12 mouse cellular contexts compared by ENCODE assay signal in genomic region chr1:125701773-125702172, GRCm38 (mm10). TPM values are rescaled to one million over a fixed set of nuclear protein-coding genes. Genes with fewer than 3 reads are reported as not detected.
DNase-seq lines count a peak whose midpoint lies in the region; ATAC-seq lines count a peak whose summit lies in the region.
"Had no signal": no experiment of that assay in that cellular context is flagged by ENCODE, and none has a peak within 500 bp of the region (broad histone marks: within the 10 kb centered on the region; RNA-seq: fewer than 3 reads in every experiment).

No protein-coding gene starts in this region.

- H3K4me2 ChIP-seq in hindbrain, embryonic 11.5 days (replicated peaks; ENCODE audit: low read depth, low read length), result no peak overlapping the region
- H3K4me2 ChIP-seq: lung, embryonic 15.5 days had no signal

- no peaks in the 10 kb centered on the region for H3K9me3 ChIP-seq in hindbrain, embryonic 11.5 days (ENCODE audit: control insufficient read depth, low read length)
- no peaks in the 10 kb centered on the region for H3K9me3 ChIP-seq in hindbrain, embryonic 10.5 days
- H3K9me3 ChIP-seq in embryonic facial prominence, embryonic 10.5 days, result no peaks in the 10 kb centered on the region
- H3K9me3 ChIP-seq: lung, embryonic 15.5 days had no signal

- WGBS in hindbrain, embryonic 11.5 days, result 87% methylated on average over 7 of the region's 7 CpGs
- 87% methylated on average over 7 of the region's 7 CpGs for WGBS in hindbrain, embryonic 10.5 days
- WGBS in embryonic facial prominence, embryonic 10.5 days, result 84% methylated on average over 7 of the region's 7 CpGs

- intact Hi-C loops in gastrocnemius, postnatal 14 days (cut with DNase I; ENCODE audit: low total_unique reads), result no loop called here

- H3K27ac ChIP-seq in hindbrain, embryonic 11.5 days (ENCODE audit: low read depth, low read length), result no peak overlapping the region
- H3K27ac ChIP-seq in hindbrain, embryonic 10.5 days, result no peak overlapping the region
- H3K27ac ChIP-seq in embryonic facial prominence, embryonic 10.5 days (replicated peaks), result no peak overlapping the region
- H3K27ac ChIP-seq: layer of hippocampus, adult 2 months; lung, embryonic 15.5 days had no signal

- H3K27me3 ChIP-seq in hindbrain, embryonic 11.5 days (ENCODE audit: control insufficient read depth, insufficient read depth, low read length), result no peaks in the 10 kb centered on the region
- no peaks in the 10 kb centered on the region for H3K27me3 ChIP-seq in hindbrain, embryonic 10.5 days (ENCODE audit: insufficient read depth, poor library complexity, severe bottlenecking)
- H3K27me3 ChIP-seq in embryonic facial prominence, embryonic 10.5 days (replicated peaks; ENCODE audit: low read depth, poor library complexity, severe bottlenecking), result no peaks in the 10 kb centered on the region
- H3K27me3 ChIP-seq: lung, embryonic 15.5 days had no signal

- no peak overlapping the region for H3K4me3 ChIP-seq in hindbrain, embryonic 11.5 days (ENCODE audit: low read depth, low read length)
- H3K4me3 ChIP-seq in hindbrain, embryonic 10.5 days, result no peak overlapping the region
- H3K4me3 ChIP-seq in embryonic facial prominence, embryonic 10.5 days, result no peak overlapping the region
- H3K4me3 ChIP-seq: layer of hippocampus, adult 2 months; lung, embryonic 15.5 days had no signal

- no peak overlapping the region for H3K9ac ChIP-seq in hindbrain, embryonic 11.5 days (ENCODE audit: low read depth, low read length)
- H3K9ac ChIP-seq: lung, embryonic 15.5 days had no signal

- no peaks in the 10 kb centered on the region for H3K4me1 ChIP-seq in hindbrain, embryonic 11.5 days (replicated peaks; ENCODE audit: control insufficient read depth, insufficient read depth, low read length)
- no peaks in the 10 kb centered on the region for H3K4me1 ChIP-seq in hindbrain, embryonic 10.5 days (replicated peaks)
- H3K4me1 ChIP-seq in embryonic facial prominence, embryonic 10.5 days, result no peaks in the 10 kb centered on the region
- H3K4me1 ChIP-seq: lung, embryonic 15.5 days had no signal

- no peak for DNase-seq in hindbrain, embryonic 11.5 days (ENCODE audit: low spot score)
- no peak for DNase-seq in hindbrain, embryonic 10.5 days (ENCODE audit: low spot score)
- peak; percentile 23 for DNase-seq in ES-CJ7 (ENCODE audit: low read depth, low spot score)
- DNase-seq in embryonic facial prominence, embryonic 10.5 days (ENCODE audit: low spot score), result peak; percentile 11
- peak; percentile 2 for DNase-seq in mesoderm, embryonic 11.5 days (ENCODE audit: low read depth, low spot score)
- no peak for DNase-seq in gastrocnemius, postnatal 14 days
- no peak for DNase-seq in ovary, postnatal 14 days (ENCODE audit: low spot score)
- no peak for DNase-seq in left cerebral cortex, adult 8-10 months (ENCODE audit: low spot score in 2 of 2)
- DNase-seq: cerebellum, adult 9-11 months had no signal

- peak; percentile 63 for ATAC-seq in hindbrain, embryonic 11.5 days (ENCODE audit: low FRiP score)

- no peaks in the 10 kb centered on the region for H3K36me3 ChIP-seq in hindbrain, embryonic 11.5 days (ENCODE audit: control insufficient read depth, insufficient read depth, low read length)
- H3K36me3 ChIP-seq in hindbrain, embryonic 10.5 days, result no peaks in the 10 kb centered on the region
- H3K36me3 ChIP-seq in embryonic facial prominence, embryonic 10.5 days (replicated peaks), result no peaks in the 10 kb centered on the region
- H3K36me3 ChIP-seq: lung, embryonic 15.5 days had no signal

RNA-seq across cellular contexts. Expression of gene Gpr39, which starts 25.0 kb away (rescaled TPM):
- polyA plus RNA-seq in hindbrain, embryonic 11.5 days (2014; fragmentation: Nextera tagmentation; extraction: Ambion mirVana), result 0.10 and 0.22 TPM in 2 replicates
- 0.20 TPM in 1 of 2 replicates, not detected in the other for polyA plus RNA-seq in hindbrain, embryonic 10.5 days (2016; fragmentation: Nextera tagmentation; extraction: Ambion mirVana)
- 0.06 TPM in 1 of 2 replicates, not detected in the other for polyA plus RNA-seq in embryonic facial prominence, embryonic 10.5 days (2016; fragmentation: Nextera tagmentation; extraction: Ambion mirVana)
- total RNA-seq in gastrocnemius, postnatal 14 days (2021), result not detected
- under 1 TPM in 1 of 4 experiments, not detected in 3; 0.93 TPM for total RNA-seq in left cerebral cortex, adult 8-10 months (2022)
- total RNA-seq: gastrocnemius, adult 18-20 months had no signal

Comparison
In these comparisons a context has a peak if more than half of its experiments do, and no peak if none do; other contexts are left out.
1. DNase-seq: peak in ES-CJ7 (single experiment), embryonic facial prominence, embryonic 10.5 days (single experiment) and mesoderm, embryonic 11.5 days (single experiment); none in hindbrain, embryonic 11.5 days (single experiment), hindbrain, embryonic 10.5 days (single experiment), gastrocnemius, postnatal 14 days (single experiment), ovary, postnatal 14 days (single experiment) and left cerebral cortex, adult 8-10 months (0 of 2).